Mouse (Mus musculus) kidney, embryonic 14.5 days (tissue): Measurements from ENCODE around the gene Spryd3. TPM values are rescaled to one million over a fixed set of nuclear protein-coding genes. Genes with fewer than 3 reads are reported as not detected.
A peak's percentile ranks its signal among the peaks of the same experiment; 100 is the strongest.

Experiments
- ATAC-seq: fragments of 200-750 bp; cut with Nextera tagmentation; 2 replicates; pipeline ENCODE4 v1.8.0; 2017; ENCODE audit warnings: moderate number of reproducible peaks, mild to moderate bottlenecking, moderate TSS enrichment, moderate library complexity; ENCODE audit not compliant: low FRiP score, low TSS enrichment
- H3K27ac ChIP-seq: fragments of 300-500 bp; sonication (generic); 2 replicates; pipeline ENCODE4 v1.5.1; 2014; ENCODE audit warnings: low read depth, mild to moderate bottlenecking, low read length, moderate library complexity, mixed read lengths
- H3K27me3 ChIP-seq: fragments of 300-500 bp; sonication (generic); 2 replicates; pipeline ENCODE4 v1.6.1; 2014; ENCODE audit warnings: mild to moderate bottlenecking, low read length; ENCODE audit not compliant: control insufficient read depth, insufficient read depth
- H3K36me3 ChIP-seq: fragments of 300-500 bp; sonication (generic); 2 replicates; pipeline ENCODE4 v1.6.1; 2014; ENCODE audit warnings: low read length, mixed read lengths; ENCODE audit not compliant: control insufficient read depth, insufficient read depth
- H3K4me1 ChIP-seq: fragments of 300-500 bp; sonication (generic); 2 replicates; pipeline ENCODE4 v1.6.1; 2014; ENCODE audit warnings: low read length, mixed read lengths; ENCODE audit not compliant: control insufficient read depth, insufficient read depth
- H3K4me2 ChIP-seq: fragments of 300-500 bp; sonication (generic); replicated peaks from 2 replicates; pipeline ENCODE4 v1.6.1; 2014; ENCODE audit warnings: low read depth, mild to moderate bottlenecking, low read length
- H3K4me3 ChIP-seq: fragments of 300-500 bp; sonication (generic); 2 replicates; pipeline ENCODE4 v1.5.1; 2014; ENCODE audit warnings: mild to moderate bottlenecking, low read length
- H3K9ac ChIP-seq: fragments of 300-500 bp; sonication (generic); 2 replicates; pipeline ENCODE4 v1.6.1; 2014; ENCODE audit warnings: low read depth, mild to moderate bottlenecking, low read length, moderate library complexity
- H3K9me3 ChIP-seq: fragments of 300-500 bp; sonication (generic); 2 replicates; pipeline ENCODE4 v1.6.1; 2016; ENCODE audit warnings: low read length; ENCODE audit not compliant: control insufficient read depth
- whole genome bisulfite sequencing: fragments of 180-500 bp; shearing (Covaris S2); extraction: QIAGEN DNeasy Blood & Tissue Kit; methylation state at CpG from one replicate; pipeline ENCODE4 v1.1.7; 2014; 5-methylcytosine and 5-hydroxymethylcytosine counted together
- polyA plus RNA-seq: library from polyadenylated mRNA; unstranded; fragments of >200 nt; fragmentation: Nextera tagmentation; extraction: Ambion mirVana; gene quantifications from 2 replicates; pipeline ENCODE4 v1.2.1, GENCODE M21; 2014

The Spryd3 gene
- polyA plus RNA-seq, 1 experiment from 2014 or later = 11.1 TPM

DNA sequence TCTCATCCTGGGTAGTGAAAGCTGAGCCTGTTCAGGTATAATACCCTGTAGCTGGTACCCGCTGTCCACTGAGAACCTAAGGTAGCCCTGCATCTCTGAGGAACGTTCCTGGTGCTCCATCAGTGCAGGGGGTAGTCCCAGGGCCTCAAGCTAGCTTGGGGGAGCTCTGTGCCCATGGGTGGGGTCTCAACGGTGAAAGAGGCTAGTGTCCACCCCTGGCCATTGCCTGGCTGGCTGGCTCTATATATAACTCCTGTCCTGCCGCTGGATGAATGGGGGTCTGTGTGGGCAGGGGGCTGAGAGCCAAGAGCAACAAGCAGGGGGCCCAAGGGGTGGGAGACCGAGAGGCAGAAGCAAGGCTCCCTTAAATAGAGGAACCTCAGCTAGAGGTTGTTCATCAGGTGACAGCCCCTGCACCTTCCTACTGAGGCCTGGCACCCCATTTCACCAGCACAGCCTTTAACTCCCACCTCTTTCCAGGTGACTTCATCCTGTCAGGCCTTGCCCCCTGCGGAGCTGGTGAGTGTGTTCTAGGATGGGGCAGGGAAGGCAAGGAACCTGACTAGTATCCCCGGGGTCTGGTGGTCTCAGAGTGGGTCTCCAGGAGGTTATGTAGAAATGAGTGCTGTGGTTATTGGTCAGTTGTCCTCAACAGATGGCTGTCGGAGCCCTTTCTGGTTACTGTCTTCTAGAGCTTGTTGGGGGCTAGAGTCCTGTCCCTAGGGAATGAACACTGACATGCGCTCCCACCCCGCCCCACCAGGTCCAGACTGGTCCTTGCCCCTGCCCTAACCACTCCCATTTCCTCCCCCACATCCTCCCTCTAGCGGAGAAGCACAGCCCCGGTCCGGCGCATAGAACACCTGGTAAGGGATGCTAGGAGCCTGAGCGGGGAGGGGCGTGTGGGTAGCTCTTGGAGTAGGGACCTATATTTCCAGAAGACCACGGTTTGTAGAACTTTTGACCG is 30.0 kb downstream of the Spryd3 start:
- Histone ChIP-seq H3K27me3 (no peaks in the 10 kb centered on the region), H3K4me3 (no peak overlapping the region), H3K9me3 (no peaks in the 10 kb centered on the region), H3K4me2 (peak overlapping the region; percentile 45), H3K9ac (peak overlapping the region; percentile 37; the same call in 1 of the 2 replicates), H3K4me1 (peaks cover 63% of the 10 kb centered on the region), H3K27ac (no peak overlapping the region), H3K36me3 (peaks cover 48% of the 10 kb centered on the region)
- ATAC-seq = no peak
- WGBS = 25% methylated on average over 18 of the region's 18 CpGs

DNA sequence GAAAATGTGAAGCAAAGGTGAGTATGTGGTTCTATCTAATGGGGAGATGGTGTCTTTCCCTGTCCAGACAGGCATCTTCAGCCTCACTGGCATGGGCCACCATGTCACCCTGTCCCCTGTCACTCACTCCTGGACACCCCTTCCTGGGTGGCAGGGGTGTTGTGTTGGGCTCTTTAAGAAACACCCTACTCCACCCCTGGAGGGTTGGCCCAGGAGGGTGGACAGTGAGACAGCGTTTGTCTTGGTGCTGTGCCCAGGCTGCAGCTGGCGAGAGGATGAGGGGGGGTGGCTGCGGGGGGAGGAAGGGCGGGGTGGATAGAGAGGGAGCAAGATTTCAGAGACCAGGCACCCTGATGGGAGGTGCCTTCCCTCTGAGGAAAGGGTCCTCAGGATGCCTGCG is 30.7 kb downstream of the Spryd3 start:
- Histone ChIP-seq H3K4me1 (peaks cover 65% of the 10 kb centered on the region), H3K27ac (no peak overlapping the region), H3K27me3 (no peaks in the 10 kb centered on the region), H3K9me3 (no peaks in the 10 kb centered on the region), H3K4me3 (no peak overlapping the region), H3K9ac (no peak overlapping the region), H3K4me2 (peak overlapping the region; percentile 10; the same call in 1 of the 2 replicates), H3K36me3 (peaks cover 42% of the 10 kb centered on the region)
- WGBS = 34% methylated on average over 5 of the region's 5 CpGs
- no peak for ATAC-seq

DNA sequence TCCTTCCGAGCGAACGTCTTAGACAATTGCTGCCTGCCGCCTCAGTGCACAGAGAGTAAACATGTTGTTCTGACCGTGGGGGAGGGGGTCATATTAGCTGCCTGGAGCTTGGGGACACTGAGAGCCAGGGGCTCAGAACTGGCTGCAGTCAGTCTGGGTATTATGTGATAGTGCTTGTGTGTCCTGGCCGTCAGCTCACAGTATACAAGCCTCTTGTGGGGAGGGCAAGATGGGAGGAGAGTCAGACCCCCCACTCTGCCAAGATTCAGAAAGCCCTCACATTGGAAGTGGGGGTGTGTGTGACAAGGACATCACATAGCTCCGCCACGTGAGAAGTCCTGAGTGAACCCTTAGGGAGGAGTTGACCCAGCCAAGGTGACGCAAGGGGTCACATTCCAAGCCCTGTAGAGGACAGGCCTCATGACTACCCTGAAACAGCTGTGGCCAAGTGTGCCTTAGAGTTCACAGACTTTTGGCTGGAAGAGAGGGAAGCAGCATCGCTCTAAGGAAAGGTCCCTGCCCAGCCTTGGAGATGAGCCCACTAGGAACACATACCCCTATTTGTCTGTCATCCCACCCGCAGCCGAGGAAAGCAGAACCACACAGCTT is 32.0 kb downstream of the Spryd3 start:
- Histone ChIP-seq H3K4me1 (peaks cover 70% of the 10 kb centered on the region), H3K27ac (peak overlapping the region; percentile 98), H3K27me3 (no peaks in the 10 kb centered on the region), H3K4me3 (peak overlapping the region; percentile 53), H3K4me2 (peak overlapping the region; percentile 83), H3K36me3 (peaks cover 29% of the 10 kb centered on the region), H3K9ac (peak overlapping the region; percentile 65), H3K9me3 (no peaks in the 10 kb centered on the region)
- 13% methylated on average over 12 of the region's 12 CpGs for WGBS
- no peak; the same call in 1 of the 2 replicates for ATAC-seq

DNA sequence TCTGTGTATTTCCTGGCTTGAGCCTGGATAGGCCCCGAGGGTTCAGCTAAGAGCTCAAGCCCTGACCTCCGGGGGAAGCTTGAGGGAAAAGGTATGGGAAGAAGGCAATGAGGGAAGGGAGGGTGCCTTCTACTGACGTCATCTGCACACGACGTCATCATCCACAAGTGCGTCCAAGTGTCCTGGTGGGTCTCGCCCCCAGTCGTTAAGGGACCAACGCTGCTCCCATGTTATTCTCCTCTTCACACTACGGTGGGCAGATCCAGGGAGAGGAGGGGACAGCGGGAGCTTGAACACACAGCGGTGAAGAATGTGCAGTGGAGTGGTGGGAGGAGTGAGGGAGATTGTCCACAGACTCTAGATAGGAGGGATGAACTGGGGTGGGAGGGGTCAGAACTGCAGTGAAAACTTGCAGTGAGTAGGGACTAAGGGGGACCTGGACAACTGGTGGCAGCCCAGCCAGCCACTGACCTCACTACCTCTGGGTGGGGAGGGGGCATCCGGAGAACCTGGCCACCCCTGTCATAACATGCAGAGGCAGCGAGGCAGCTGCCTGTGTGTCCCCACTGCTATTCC is 32.6 kb downstream of the Spryd3 start:
- peaks cover 74% of the 10 kb centered on the region for H3K4me1 ChIP-seq
- H3K9me3 ChIP-seq = no peaks in the 10 kb centered on the region
- H3K27me3 ChIP-seq = no peaks in the 10 kb centered on the region
- ATAC-seq = peak; percentile 8
- peak overlapping the region; percentile 53 for H3K4me3 ChIP-seq
- peaks cover 23% of the 10 kb centered on the region for H3K36me3 ChIP-seq
- H3K9ac ChIP-seq = peak overlapping the region; percentile 65
- H3K27ac ChIP-seq = peak overlapping the region; percentile 98
- 3% methylated on average over 14 of the region's 14 CpGs for WGBS
- peak overlapping the region; percentile 83 for H3K4me2 ChIP-seq

DNA sequence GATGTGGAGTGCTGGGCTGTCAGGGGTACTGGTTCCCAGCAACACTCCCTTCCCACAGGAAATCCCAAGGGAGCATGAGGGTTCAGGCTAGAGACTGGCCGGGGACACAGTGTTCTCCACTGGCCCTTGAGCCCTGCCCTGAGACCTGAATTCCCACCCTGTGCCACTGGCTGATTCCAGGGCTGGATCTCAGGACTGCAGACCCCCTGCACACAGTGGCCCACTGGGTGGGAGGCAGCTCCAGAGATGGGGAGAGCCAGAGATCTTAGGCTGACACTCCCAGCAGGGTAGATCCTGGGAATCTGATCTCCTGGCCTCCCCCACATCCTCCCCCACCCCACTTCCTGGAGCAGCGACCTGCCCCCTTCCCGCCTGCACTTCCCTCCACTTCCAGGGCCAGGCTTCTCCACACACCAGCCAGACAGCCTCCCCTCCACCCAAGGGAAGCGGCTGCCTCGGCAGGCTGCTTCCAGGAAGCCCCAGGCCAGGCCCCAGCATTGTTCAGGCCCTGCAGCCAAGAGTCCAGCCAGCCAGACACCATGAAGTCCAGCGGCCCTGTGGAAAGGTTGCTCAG is 33.4 kb downstream of the Spryd3 start:
- 7% methylated on average over 6 of the region's 6 CpGs for WGBS
- no peaks in the 10 kb centered on the region for H3K27me3 ChIP-seq
- peak overlapping the region; percentile 98 for H3K27ac ChIP-seq
- H3K9ac ChIP-seq = peak overlapping the region; percentile 65
- ATAC-seq = peak; percentile 40
- peaks cover 21% of the 10 kb centered on the region for H3K36me3 ChIP-seq
- peak overlapping the region; percentile 83 for H3K4me2 ChIP-seq
- peaks cover 74% of the 10 kb centered on the region for H3K4me1 ChIP-seq
- peak overlapping the region; percentile 53 for H3K4me3 ChIP-seq
- H3K9me3 ChIP-seq = no peaks in the 10 kb centered on the region

DNA sequence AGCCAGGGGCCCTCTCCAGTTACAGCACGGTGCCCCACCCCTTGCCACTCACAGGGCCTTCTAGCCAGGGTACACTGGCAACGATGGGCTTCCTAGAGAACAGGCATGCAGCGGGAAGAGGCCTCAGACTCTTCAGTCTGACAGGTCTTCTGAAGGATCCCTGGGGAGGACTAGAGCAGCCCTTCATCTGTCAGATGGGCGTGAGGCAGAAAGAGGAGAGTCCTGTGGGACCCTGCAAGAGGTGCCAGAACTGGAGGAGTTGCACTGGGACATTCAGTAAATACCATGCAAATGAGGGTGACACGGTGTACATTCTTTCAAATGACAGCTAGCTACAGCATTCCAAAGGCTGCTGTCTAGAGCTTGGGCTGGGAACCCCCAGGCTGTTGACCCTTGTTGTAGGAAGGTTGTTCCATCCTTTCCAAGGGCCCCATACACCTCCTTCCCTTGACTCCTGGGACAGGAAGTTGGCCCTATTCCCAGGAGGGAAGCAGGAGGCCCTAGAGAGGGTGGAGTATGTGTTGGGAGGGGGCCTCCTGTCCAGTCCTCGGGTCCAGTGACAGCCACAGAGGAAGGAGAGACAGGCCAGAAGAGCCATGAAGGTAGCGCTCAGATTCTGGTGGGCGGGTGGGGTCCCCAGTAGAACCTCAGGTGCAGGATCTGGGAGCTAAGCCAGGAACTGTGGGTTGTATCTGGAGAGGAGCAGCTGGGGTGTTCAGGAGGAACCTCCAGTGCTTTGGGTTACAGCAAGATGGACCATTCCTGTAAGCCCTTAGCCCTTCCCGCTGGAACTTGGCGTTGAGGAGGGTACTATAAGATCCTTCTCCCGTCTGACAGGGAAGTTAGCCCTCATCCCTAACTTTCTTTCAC is 34.1 kb downstream of the Spryd3 start:
- Histone ChIP-seq H3K9me3 (no peaks in the 10 kb centered on the region), H3K4me3 (peak overlapping the region; percentile 53), H3K27me3 (no peaks in the 10 kb centered on the region), H3K4me1 (peaks cover 74% of the 10 kb centered on the region), H3K4me2 (peak overlapping the region; percentile 83), H3K27ac (peak overlapping the region; percentile 98), H3K36me3 (peaks cover 25% of the 10 kb centered on the region), H3K9ac (peak overlapping the region; percentile 65; the same call in 1 of the 2 replicates)
- ATAC-seq = no peak
- 19% methylated on average over 11 of the region's 11 CpGs for WGBS

DNA sequence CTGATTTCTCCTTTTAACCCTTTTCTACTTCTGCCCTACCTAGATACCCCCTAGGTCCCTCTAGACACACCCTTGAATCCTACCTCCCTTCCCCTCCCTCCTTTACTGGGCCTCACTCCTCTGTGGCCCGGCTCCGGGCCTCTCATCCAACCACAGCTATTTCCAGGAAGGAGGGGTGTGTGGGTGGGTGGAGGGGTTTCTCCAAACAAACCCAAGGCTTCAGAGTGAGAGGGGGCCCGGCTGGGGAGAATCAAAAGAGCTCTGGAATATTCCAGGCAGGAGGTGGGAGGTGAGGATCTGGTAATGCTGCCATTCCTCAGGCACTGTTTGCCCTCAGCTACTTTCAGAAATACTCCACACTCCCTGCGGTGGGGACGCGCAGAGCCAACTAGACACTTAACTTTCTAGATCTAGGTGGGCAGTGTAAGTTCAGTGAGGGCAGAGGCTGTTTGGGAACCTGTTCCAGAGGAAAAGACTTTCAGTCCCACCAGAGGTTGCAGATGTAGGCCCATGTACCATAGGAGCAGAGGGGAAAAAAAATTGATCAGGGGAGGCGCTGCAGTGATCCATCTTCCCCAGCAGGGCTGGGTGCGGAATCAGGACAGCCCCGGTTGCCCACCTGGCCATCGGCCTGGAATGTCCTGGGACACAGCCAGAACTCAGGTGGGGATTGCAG is 34.9 kb downstream of the Spryd3 start:
- H3K9ac ChIP-seq = peak overlapping the region; percentile 77; the same call in 1 of the 2 replicates

More for the DNA sequence above, 34.9 kb downstream of the Spryd3 start:
- Histone ChIP-seq H3K9me3 (no peaks in the 10 kb centered on the region), H3K4me2 (peak overlapping the region; percentile 83), H3K36me3 (peaks cover 23% of the 10 kb centered on the region), H3K27ac (peak overlapping the region; percentile 98), H3K4me1 (peaks cover 66% of the 10 kb centered on the region), H3K4me3 (peak overlapping the region; percentile 53), H3K27me3 (no peaks in the 10 kb centered on the region)
- WGBS = 16% methylated on average over 10 of the region's 10 CpGs
- ATAC-seq = peak; percentile 26
